8 mouse cellular contexts compared by ENCODE assay signal in the genomic region with DNA sequence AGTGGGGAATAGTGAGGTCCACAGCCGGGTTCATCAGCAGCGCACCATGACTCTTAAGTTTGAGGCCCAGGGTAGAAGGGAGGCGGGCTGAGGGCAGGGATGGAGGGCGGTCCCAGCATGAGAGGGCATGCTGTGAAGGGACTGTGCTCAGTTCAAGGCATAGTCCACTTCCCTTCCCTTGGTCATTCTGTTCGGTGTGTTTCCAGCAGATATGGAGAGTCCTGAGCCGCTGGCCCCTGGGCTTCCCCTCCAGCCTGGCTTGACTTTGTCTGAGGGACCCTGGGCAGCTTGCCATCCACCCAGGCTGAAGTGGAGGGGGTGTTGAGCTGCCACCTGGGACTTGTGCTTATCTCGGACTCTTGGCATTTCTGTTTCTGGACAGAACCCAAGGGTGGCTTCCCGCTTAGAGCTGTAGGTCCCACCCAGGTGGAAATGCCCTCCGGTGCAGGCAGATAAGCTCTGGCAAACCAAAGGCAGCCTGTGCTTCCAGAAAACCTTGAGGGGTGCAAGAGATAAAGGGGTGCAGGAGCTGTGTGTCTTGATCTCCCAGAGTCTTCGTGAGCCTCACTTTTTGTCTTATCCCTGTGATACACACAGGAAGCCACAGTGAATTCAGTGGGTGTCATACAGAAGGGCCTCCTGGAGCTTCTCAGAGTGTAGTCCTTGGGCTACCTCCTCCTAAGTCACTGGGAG. TPM values are rescaled to one million over a fixed set of nuclear protein-coding genes. Genes with fewer than 3 reads are reported as not detected.
DNase-seq lines count a peak whose midpoint lies in the region; ATAC-seq and TF ChIP-seq lines count a peak whose summit lies in the region.

No protein-coding gene starts in this region.

- no peak for TF ChIP-seq CTCF in kidney, adult 2 months (conservative IDR thresholded peaks at IDR 0.05; ENCODE audit: insufficient read depth, insufficient read length, low read depth, low read length)

- H3K9ac ChIP-seq in kidney, embryonic 14.5 days (ENCODE audit: low read depth, low read length): no peak overlapping the region
- H3K9ac ChIP-seq in neural tube, embryonic 12.5 days: peak overlapping the region; percentile 33; the same call in 1 of the 2 replicates

- TF ChIP-seq POLR2A in kidney, adult 2 months (IDR thresholded peaks at IDR 0.05; ENCODE audit: low read depth, low read length): no peak

- H3K4me1 ChIP-seq in kidney, adult 2 months (ENCODE audit: control insufficient read depth, insufficient read depth, low read length): peaks cover 50% of the 10 kb centered on the region
- peaks cover 23% of the 10 kb centered on the region for H3K4me1 ChIP-seq in kidney, embryonic 14.5 days (ENCODE audit: control insufficient read depth, insufficient read depth, low read length)
- H3K4me1 ChIP-seq in neural tube, embryonic 12.5 days: peaks cover 43% of the 10 kb centered on the region

- ATAC-seq in kidney, embryonic 14.5 days (ENCODE audit: low FRiP score, low TSS enrichment): no peak
- peak; percentile 76 for ATAC-seq in erythroblast, adult 5-6 weeks (replicated peaks; ENCODE audit: low FRiP score, poor library complexity, severe bottlenecking)
- no peak for ATAC-seq in neural tube, embryonic 12.5 days (ENCODE audit: low FRiP score, low read depth)
- ATAC-seq in cerebellum, adult (ENCODE audit: insufficient number of reproducible peaks, low FRiP score, low TSS enrichment): no peak

- no peak overlapping the region for H3K4me2 ChIP-seq in kidney, embryonic 14.5 days (replicated peaks; ENCODE audit: low read depth, low read length)
- H3K4me2 ChIP-seq in neural tube, embryonic 12.5 days (replicated peaks): no peak overlapping the region

- H3K4me3 ChIP-seq in kidney, adult 2 months (ENCODE audit: insufficient read depth, low read depth, low read length): no peak overlapping the region
- H3K4me3 ChIP-seq in kidney, embryonic 14.5 days (ENCODE audit: low read length): no peak overlapping the region
- H3K4me3 ChIP-seq in neural tube, embryonic 12.5 days: no peak overlapping the region

- no peaks in the 10 kb centered on the region for H3K27me3 ChIP-seq in kidney, adult 2 months (replicated peaks; ENCODE audit: control insufficient read depth, insufficient read depth, low read length)
- no peaks in the 10 kb centered on the region for H3K27me3 ChIP-seq in kidney, embryonic 14.5 days (ENCODE audit: control insufficient read depth, insufficient read depth, low read length)
- H3K27me3 ChIP-seq in neural tube, embryonic 12.5 days (replicated peaks): no peaks in the 10 kb centered on the region

- H3K9me3 ChIP-seq in kidney, embryonic 14.5 days (ENCODE audit: control insufficient read depth, low read length): no peaks in the 10 kb centered on the region
- no peaks in the 10 kb centered on the region for H3K9me3 ChIP-seq in neural tube, embryonic 12.5 days

- WGBS in kidney, adult 2 months: 20% methylated on average over 10 of the region's 10 CpGs
- 83% methylated on average over 10 of the region's 10 CpGs for WGBS in kidney, embryonic 14.5 days
- 84% methylated on average over 10 of the region's 10 CpGs for WGBS in neural tube, embryonic 12.5 days

- peak overlapping the region; percentile 67; the same call in 1 of the 2 replicates for H3K27ac ChIP-seq in kidney, adult 2 months (ENCODE audit: insufficient read depth, low read depth, low read length)
- H3K27ac ChIP-seq in kidney, embryonic 14.5 days (ENCODE audit: low read depth, low read length): no peak overlapping the region; the same call in 1 of the 2 replicates
- H3K27ac ChIP-seq in neural tube, embryonic 12.5 days: no peak overlapping the region

- H3K36me3 ChIP-seq in kidney, adult 2 months (ENCODE audit: control insufficient read depth, insufficient read depth, low read length): no peaks in the 10 kb centered on the region
- H3K36me3 ChIP-seq in kidney, embryonic 14.5 days (ENCODE audit: control insufficient read depth, insufficient read depth, low read length): peaks cover 7% of the 10 kb centered on the region; the same call in 1 of the 2 replicates
- H3K36me3 ChIP-seq in neural tube, embryonic 12.5 days: peaks cover 12% of the 10 kb centered on the region

- DNase-seq in kidney, adult 2 months: peak; percentile 76
- peak; percentile 65 to 70 for DNase-seq in kidney, postnatal 36 days
- DNase-seq in frontal cortex, postnatal 14 days (ENCODE audit: low spot score in 2 of 2): no peak
- DNase-seq in layer of hippocampus, adult 8-10 months (ENCODE audit: low spot score in 2 of 2): no peak

RNA-seq across cellular contexts. Expression of a gene that starts 22.2 kb away (rescaled TPM):
- 24.4 and 26.3 TPM in 2 replicates for polyA plus RNA-seq in kidney, adult 2 months (2012; rRNA removed)
- polyA plus RNA-seq in kidney, embryonic 14.5 days (2014; fragmentation: Nextera tagmentation; extraction: Ambion mirVana): 13.0 and 19.9 TPM in 2 replicates
- total RNA-seq in erythroblast, adult 5-6 weeks (2015; ENCODE audit: low replicate concordance): 19.9 and 22.1 TPM in 2 replicates
- 33.7 and 49.8 TPM in 2 replicates for total RNA-seq in erythroblast, adult 5-6 weeks (2017; ENCODE audit: low replicate concordance)
- polyA plus RNA-seq in neural tube, embryonic 12.5 days (2016; fragmentation: Nextera tagmentation; extraction: Ambion mirVana): 18.9 and 20.5 TPM in 2 replicates
- 10 to 100 TPM; 22.0 to 27.7 (median 25.9) TPM for total RNA-seq in layer of hippocampus, adult 8-10 months (2022)

RNA-seq across cellular contexts. Expression of a gene that starts 23.7 kb away (rescaled TPM):
- 333 and 344 TPM in 2 replicates for polyA plus RNA-seq in kidney, adult 2 months (2012; rRNA removed)
- polyA plus RNA-seq in kidney, embryonic 14.5 days (2014; fragmentation: Nextera tagmentation; extraction: Ambion mirVana): 100 and 139 TPM in 2 replicates
- total RNA-seq in erythroblast, adult 5-6 weeks (2015; ENCODE audit: low replicate concordance): 21.3 and 41.8 TPM in 2 replicates
- total RNA-seq in erythroblast, adult 5-6 weeks (2017; ENCODE audit: low replicate concordance): 29.8 and 37.1 TPM in 2 replicates
- polyA plus RNA-seq in neural tube, embryonic 12.5 days (2016; fragmentation: Nextera tagmentation; extraction: Ambion mirVana): 43.1 and 47.5 TPM in 2 replicates
- total RNA-seq in layer of hippocampus, adult 8-10 months (2022): 10 to 100 TPM; 20.3 to 31.5 (median 25.9) TPM

RNA-seq across cellular contexts. Expression of a gene that starts 23.8 kb away (rescaled TPM):
- polyA plus RNA-seq in kidney, adult 2 months (2012; rRNA removed): 2.4 and 2.6 TPM in 2 replicates
- 3.3 and 5.3 TPM in 2 replicates for polyA plus RNA-seq in kidney, embryonic 14.5 days (2014; fragmentation: Nextera tagmentation; extraction: Ambion mirVana)
- total RNA-seq in erythroblast, adult 5-6 weeks (2015; ENCODE audit: low replicate concordance): 0.77 TPM in 1 of 2 replicates, not detected in the other
- total RNA-seq in erythroblast, adult 5-6 weeks (2017; ENCODE audit: low replicate concordance): 0.94 and 2.0 TPM in 2 replicates
- 4.9 and 5.0 TPM in 2 replicates for polyA plus RNA-seq in neural tube, embryonic 12.5 days (2016; fragmentation: Nextera tagmentation; extraction: Ambion mirVana)
- 1 to 10 TPM; 6.2 to 7.5 (median 7.0) TPM for total RNA-seq in layer of hippocampus, adult 8-10 months (2022)

RNA-seq across cellular contexts. Expression of a gene that starts 37.3 kb away (rescaled TPM):
- polyA plus RNA-seq in kidney, adult 2 months (2012; rRNA removed): 1.4 and 1.7 TPM in 2 replicates
- 0.47 and 1.7 TPM in 2 replicates for polyA plus RNA-seq in kidney, embryonic 14.5 days (2014; fragmentation: Nextera tagmentation; extraction: Ambion mirVana)
- not detected in 2 replicates for total RNA-seq in erythroblast, adult 5-6 weeks (2015; ENCODE audit: low replicate concordance)
- 1.5 TPM in 1 of 2 replicates, not detected in the other for total RNA-seq in erythroblast, adult 5-6 weeks (2017; ENCODE audit: low replicate concordance)
- 1.2 and 2.0 TPM in 2 replicates for polyA plus RNA-seq in neural tube, embryonic 12.5 days (2016; fragmentation: Nextera tagmentation; extraction: Ambion mirVana)
- 1 to 10 TPM; 1.3 to 2.1 (median 1.8) TPM for total RNA-seq in layer of hippocampus, adult 8-10 months (2022)

RNA-seq across cellular contexts. Expression of a gene that starts 52.1 kb away (rescaled TPM):
- 21.6 TPM in 2 replicates for polyA plus RNA-seq in kidney, adult 2 months (2012; rRNA removed)
- polyA plus RNA-seq in kidney, embryonic 14.5 days (2014; fragmentation: Nextera tagmentation; extraction: Ambion mirVana): 44.8 and 49.7 TPM in 2 replicates
- 5.2 and 7.7 TPM in 2 replicates for total RNA-seq in erythroblast, adult 5-6 weeks (2015; ENCODE audit: low replicate concordance)
- total RNA-seq in erythroblast, adult 5-6 weeks (2017; ENCODE audit: low replicate concordance): 5.6 and 9.9 TPM in 2 replicates
- polyA plus RNA-seq in neural tube, embryonic 12.5 days (2016; fragmentation: Nextera tagmentation; extraction: Ambion mirVana): 51.9 and 54.9 TPM in 2 replicates
- 10 to 100 TPM; 37.2 to 43.3 (median 38.6) TPM for total RNA-seq in layer of hippocampus, adult 8-10 months (2022)

Comparison
In these comparisons a context has a peak if more than half of its experiments do, and no peak if none do; other contexts are left out.
1. DNase-seq: peak in kidney, adult 2 months (single experiment) and kidney, postnatal 36 days (2 of 2); none in frontal cortex, postnatal 14 days (0 of 2) and layer of hippocampus, adult 8-10 months (0 of 2).